ENCODE assay signal across 10 mouse cellular contexts in the genomic region with DNA sequence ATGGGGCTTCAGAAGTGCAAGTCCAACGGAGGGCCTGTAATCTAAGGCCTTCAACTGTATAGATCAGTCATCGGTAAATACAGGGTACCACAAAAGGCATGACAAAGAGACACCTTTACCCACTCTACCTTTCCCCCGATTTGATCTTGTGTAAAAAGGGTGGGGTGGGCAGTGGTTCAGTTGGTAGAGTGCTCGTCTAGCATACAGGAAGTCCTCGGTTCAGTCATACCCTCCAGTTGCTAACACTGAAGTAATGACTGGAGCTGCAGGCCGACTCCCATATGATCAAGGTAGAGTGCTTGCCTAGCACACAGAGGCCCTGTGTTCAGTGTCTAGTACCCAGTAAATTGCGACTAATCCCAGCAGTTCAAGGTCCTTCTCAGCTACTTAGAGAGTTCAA. TPM values are rescaled to one million over a fixed set of nuclear protein-coding genes. Genes with fewer than 3 reads are reported as not detected.
DNase-seq lines count a peak whose midpoint lies in the region; ATAC-seq lines count a peak whose summit lies in the region.
"Had no signal": no experiment of that assay in that cellular context is flagged by ENCODE, and none has a peak within 500 bp of the region (broad histone marks: within the 10 kb centered on the region; RNA-seq: fewer than 3 reads in every experiment).

No protein-coding gene starts in this region.

- WGBS in heart, embryonic 11.5 days (ENCODE audit: insufficient replicate concordance): 79% methylated on average over 7 of the region's 7 CpGs
- 85% methylated on average over 7 of the region's 7 CpGs for WGBS in neural tube, embryonic 13.5 days
- 70% methylated on average over 7 of the region's 7 CpGs for WGBS in intestine, embryonic 14.5 days
- WGBS in stomach, embryonic 15.5 days: 58% methylated on average over 7 of the region's 7 CpGs

- H3K9ac ChIP-seq in heart, embryonic 11.5 days (ENCODE audit: low read depth, low read length): 0 out of 2 replicates have a peak overlapping the region, but pooled peaks have one; percentile 12
- H3K9ac ChIP-seq in neural tube, embryonic 13.5 days: no peak overlapping the region
- H3K9ac ChIP-seq in intestine, embryonic 14.5 days (ENCODE audit: low read length): no peak overlapping the region
- H3K9ac ChIP-seq in stomach, embryonic 15.5 days: no peak overlapping the region
- H3K9ac ChIP-seq: liver, embryonic 15.5 days had no signal

- no peaks in the 10 kb centered on the region for H3K9me3 ChIP-seq in heart, embryonic 11.5 days (replicated peaks; ENCODE audit: control insufficient read depth, low read length)
- H3K9me3 ChIP-seq in neural tube, embryonic 13.5 days: no peaks in the 10 kb centered on the region
- no peaks in the 10 kb centered on the region for H3K9me3 ChIP-seq in intestine, embryonic 14.5 days (ENCODE audit: control insufficient read depth, low read length)
- H3K9me3 ChIP-seq in stomach, embryonic 15.5 days: no peaks in the 10 kb centered on the region
- H3K9me3 ChIP-seq: liver, embryonic 15.5 days had no signal

- H3K27me3 ChIP-seq in heart, embryonic 11.5 days (ENCODE audit: control insufficient read depth, insufficient read depth, low read length): no peaks in the 10 kb centered on the region
- no peaks in the 10 kb centered on the region for H3K27me3 ChIP-seq in neural tube, embryonic 13.5 days
- no peaks in the 10 kb centered on the region for H3K27me3 ChIP-seq in intestine, embryonic 14.5 days (replicated peaks; ENCODE audit: control insufficient read depth, insufficient read depth, low read length)
- no peaks in the 10 kb centered on the region for H3K27me3 ChIP-seq in stomach, embryonic 15.5 days (replicated peaks)
- H3K27me3 ChIP-seq: liver, embryonic 15.5 days had no signal

- H3K4me1 ChIP-seq in heart, embryonic 11.5 days (ENCODE audit: control insufficient read depth, insufficient read depth, low read length): peaks cover 38% of the 10 kb centered on the region
- peaks cover 14% of the 10 kb centered on the region for H3K4me1 ChIP-seq in neural tube, embryonic 13.5 days (replicated peaks)
- peaks cover 31% of the 10 kb centered on the region for H3K4me1 ChIP-seq in intestine, embryonic 14.5 days (replicated peaks; ENCODE audit: control insufficient read depth, insufficient read depth, low read length)
- peaks cover 29% of the 10 kb centered on the region for H3K4me1 ChIP-seq in stomach, embryonic 15.5 days

- H3K4me2 ChIP-seq in heart, embryonic 11.5 days: no peak overlapping the region
- no peak overlapping the region for H3K4me2 ChIP-seq in neural tube, embryonic 13.5 days
- H3K4me2 ChIP-seq in intestine, embryonic 14.5 days (ENCODE audit: low read length): no peak overlapping the region
- H3K4me2 ChIP-seq in stomach, embryonic 15.5 days: peak overlapping the region; percentile 1; the same call in 1 of the 2 replicates
- H3K4me2 ChIP-seq: liver, embryonic 15.5 days had no signal

- H3K27ac ChIP-seq in heart, embryonic 11.5 days (ENCODE audit: low read depth, low read length): peak overlapping the region; percentile 87
- peak overlapping the region; percentile 42; the same call in 1 of the 2 replicates for H3K27ac ChIP-seq in neural tube, embryonic 13.5 days (replicated peaks)
- H3K27ac ChIP-seq in intestine, embryonic 14.5 days (ENCODE audit: low read depth): peak overlapping the region; percentile 72
- H3K27ac ChIP-seq in stomach, embryonic 15.5 days: peak overlapping the region; percentile 78
- H3K27ac ChIP-seq: liver, embryonic 15.5 days had no signal

- no peak overlapping the region for H3K4me3 ChIP-seq in heart, embryonic 11.5 days (ENCODE audit: low read depth, low read length)
- H3K4me3 ChIP-seq in neural tube, embryonic 13.5 days: no peak overlapping the region
- H3K4me3 ChIP-seq in intestine, embryonic 14.5 days (ENCODE audit: low read depth, low read length): no peak overlapping the region
- H3K4me3 ChIP-seq in stomach, embryonic 15.5 days (replicated peaks): no peak overlapping the region
- H3K4me3 ChIP-seq: liver, embryonic 15.5 days had no signal

- H3K36me3 ChIP-seq in heart, embryonic 11.5 days (ENCODE audit: control insufficient read depth, insufficient read depth, low read length): no peaks in the 10 kb centered on the region
- H3K36me3 ChIP-seq in neural tube, embryonic 13.5 days: no peaks in the 10 kb centered on the region
- no peaks in the 10 kb centered on the region for H3K36me3 ChIP-seq in intestine, embryonic 14.5 days (ENCODE audit: control insufficient read depth, insufficient read depth, low read length)
- H3K36me3 ChIP-seq in stomach, embryonic 15.5 days: no peaks in the 10 kb centered on the region
- H3K36me3 ChIP-seq: liver, embryonic 15.5 days had no signal

- ATAC-seq in heart, embryonic 11.5 days (replicated peaks; ENCODE audit: insufficient number of reproducible peaks, low FRiP score, low TSS enrichment): 0 out of 2 replicates have a peak, but pooled peaks have one; percentile 20
- ATAC-seq in neural tube, embryonic 13.5 days (ENCODE audit: low read depth): 0 out of 2 replicates have a peak, but pooled peaks have one; percentile 8
- ATAC-seq in intestine, embryonic 14.5 days (replicated peaks; ENCODE audit: low FRiP score, low TSS enrichment, low read depth): no peak; the same call in 1 of the 2 replicates
- peak; percentile 10 for ATAC-seq in stomach, embryonic 15.5 days (ENCODE audit: insufficient read depth, low FRiP score, low read depth)

- no peak for DNase-seq in heart, adult 11 months
- DNase-seq in neural tube, embryonic 10.5 days (ENCODE audit: extremely low spot score, low spot score): no peak
- no peak for DNase-seq in intestine, embryonic 14.5 days (ENCODE audit: low spot score)
- DNase-seq in layer of hippocampus, postnatal 10 days (ENCODE audit: low spot score in 2 of 2): no peak
- DNase-seq in urinary bladder, postnatal 14 days (ENCODE audit: low spot score): no peak
- DNase-seq: cerebellum, adult 11 months had no signal

RNA-seq across cellular contexts. Expression of gene Ier3, which starts 7.8 kb away (rescaled TPM):
- polyA plus RNA-seq in heart, embryonic 11.5 days (2014; fragmentation: Nextera tagmentation; extraction: Ambion mirVana): 13.2 and 17.0 TPM in 2 replicates
- polyA plus RNA-seq in neural tube, embryonic 13.5 days (2015; fragmentation: Nextera tagmentation; extraction: Ambion mirVana): 11.2 and 11.6 TPM in 2 replicates
- polyA plus RNA-seq in intestine, embryonic 14.5 days (2014; fragmentation: Nextera tagmentation; extraction: Ambion mirVana): 4.4 and 5.1 TPM in 2 replicates
- 14.5 and 16.7 TPM in 2 replicates for polyA plus RNA-seq in stomach, embryonic 15.5 days (2015; fragmentation: Nextera tagmentation; extraction: Ambion mirVana)
- 1 to 10 TPM; 4.3 to 4.6 TPM for total RNA-seq in layer of hippocampus, postnatal 10 days (2021)

RNA-seq across cellular contexts. Expression of gene Flot1, which starts 9.4 kb away (rescaled TPM):
- polyA plus RNA-seq in heart, embryonic 11.5 days (2014; fragmentation: Nextera tagmentation; extraction: Ambion mirVana): 71.3 and 74.0 TPM in 2 replicates
- 93.6 and 96.5 TPM in 2 replicates for polyA plus RNA-seq in neural tube, embryonic 13.5 days (2015; fragmentation: Nextera tagmentation; extraction: Ambion mirVana)
- 42.5 and 48.5 TPM in 2 replicates for polyA plus RNA-seq in intestine, embryonic 14.5 days (2014; fragmentation: Nextera tagmentation; extraction: Ambion mirVana)
- polyA plus RNA-seq in stomach, embryonic 15.5 days (2015; fragmentation: Nextera tagmentation; extraction: Ambion mirVana): 45.3 and 46.0 TPM in 2 replicates
- 100 to 1,000 TPM; 163 to 172 TPM for total RNA-seq in layer of hippocampus, postnatal 10 days (2021)

RNA-seq across cellular contexts. Expression of gene Tubb5, which starts 24.5 kb away (rescaled TPM):
- 855 and 931 TPM in 2 replicates for polyA plus RNA-seq in heart, embryonic 11.5 days (2014; fragmentation: Nextera tagmentation; extraction: Ambion mirVana)
- 1,686 and 1,692 TPM in 2 replicates for polyA plus RNA-seq in neural tube, embryonic 13.5 days (2015; fragmentation: Nextera tagmentation; extraction: Ambion mirVana)
- 923 and 1,006 TPM in 2 replicates for polyA plus RNA-seq in intestine, embryonic 14.5 days (2014; fragmentation: Nextera tagmentation; extraction: Ambion mirVana)
- polyA plus RNA-seq in stomach, embryonic 15.5 days (2015; fragmentation: Nextera tagmentation; extraction: Ambion mirVana): 762 and 772 TPM in 2 replicates
- 1,000 to 10,000 TPM; 1,119 to 1,208 TPM for total RNA-seq in layer of hippocampus, postnatal 10 days (2021)

RNA-seq across cellular contexts. Expression of gene Mdc1, which starts 27.7 kb away (rescaled TPM):
- polyA plus RNA-seq in heart, embryonic 11.5 days (2014; fragmentation: Nextera tagmentation; extraction: Ambion mirVana): 19.0 and 19.5 TPM in 2 replicates
- polyA plus RNA-seq in neural tube, embryonic 13.5 days (2015; fragmentation: Nextera tagmentation; extraction: Ambion mirVana): 7.2 and 9.6 TPM in 2 replicates
- polyA plus RNA-seq in intestine, embryonic 14.5 days (2014; fragmentation: Nextera tagmentation; extraction: Ambion mirVana): 16.6 and 17.8 TPM in 2 replicates
- 15.2 and 19.7 TPM in 2 replicates for polyA plus RNA-seq in stomach, embryonic 15.5 days (2015; fragmentation: Nextera tagmentation; extraction: Ambion mirVana)
- total RNA-seq in layer of hippocampus, postnatal 10 days (2021): 10 to 100 TPM; 15.8 to 16.2 TPM

RNA-seq across cellular contexts. Expression of gene Nrm, which starts 47.5 kb away (rescaled TPM):
- polyA plus RNA-seq in heart, embryonic 11.5 days (2014; fragmentation: Nextera tagmentation; extraction: Ambion mirVana): 44.5 and 48.1 TPM in 2 replicates
- 28.2 and 29.0 TPM in 2 replicates for polyA plus RNA-seq in neural tube, embryonic 13.5 days (2015; fragmentation: Nextera tagmentation; extraction: Ambion mirVana)
- polyA plus RNA-seq in intestine, embryonic 14.5 days (2014; fragmentation: Nextera tagmentation; extraction: Ambion mirVana): 62.6 and 69.3 TPM in 2 replicates
- 54.0 and 54.7 TPM in 2 replicates for polyA plus RNA-seq in stomach, embryonic 15.5 days (2015; fragmentation: Nextera tagmentation; extraction: Ambion mirVana)
- 1 to 10 TPM; 5.2 to 5.7 TPM for total RNA-seq in layer of hippocampus, postnatal 10 days (2021)
